Mouse (Mus musculus) liver, embryonic 12.5 days (tissue): ENCODE measurements at regions not wholly inside any gene's neighbourhood (a gene's known extent, or its start where the extent isn't known, plus 50 kb on each side); places are given as distances from the start of the nearest gene placed in this dataset.

Source experiments
- ATAC-seq: fragments of 200-750 bp; cut with Nextera tagmentation; 2 replicates; pipeline ENCODE4 v1.8.0; 2017; ENCODE audit warnings: moderate number of reproducible peaks, mild to moderate bottlenecking, moderate library complexity
- H3K27ac ChIP-seq: fragments of 300-500 bp; sonication (generic); 2 replicates; pipeline ENCODE4 v1.5.1; 2016; ENCODE audit warnings: mild to moderate bottlenecking
- H3K27me3 ChIP-seq: fragments of 300-500 bp; sonication (generic); replicated peaks from 2 replicates; pipeline ENCODE4 v1.6.1; 2016; ENCODE audit warnings: mild to moderate bottlenecking, moderate library complexity
- H3K36me3 ChIP-seq: fragments of 300-500 bp; sonication (generic); 2 replicates; pipeline ENCODE4 v1.6.1; 2016; ENCODE audit warnings: mild to moderate bottlenecking, moderate library complexity
- H3K4me1 ChIP-seq: fragments of 300-500 bp; sonication (generic); 2 replicates; pipeline ENCODE4 v1.6.1; 2016
- H3K4me2 ChIP-seq: fragments of 300-500 bp; sonication (generic); 2 replicates; pipeline ENCODE4 v1.6.1; 2016; ENCODE audit warnings: mild to moderate bottlenecking, moderate library complexity
- H3K4me3 ChIP-seq: fragments of 300-500 bp; sonication (generic); 2 replicates; pipeline ENCODE4 v1.5.1; 2016; ENCODE audit warnings: mild to moderate bottlenecking, moderate library complexity
- H3K9ac ChIP-seq: fragments of 300-500 bp; sonication (generic); 2 replicates; pipeline ENCODE4 v1.6.1; 2016; ENCODE audit warnings: mild to moderate bottlenecking, moderate library complexity
- H3K9me3 ChIP-seq: fragments of 300-500 bp; sonication (generic); replicated peaks from 2 replicates; pipeline ENCODE4 v1.6.1; 2016; ENCODE audit warnings: mild to moderate bottlenecking, moderate library complexity
- WGBS: fragments of 180-500 bp; shearing (Covaris S2); methylation state at CpG from one replicate; pipeline ENCODE4 v1.1.7; 2016; ENCODE audit not compliant: insufficient replicate concordance; 5-methylcytosine and 5-hydroxymethylcytosine counted together

DNA sequence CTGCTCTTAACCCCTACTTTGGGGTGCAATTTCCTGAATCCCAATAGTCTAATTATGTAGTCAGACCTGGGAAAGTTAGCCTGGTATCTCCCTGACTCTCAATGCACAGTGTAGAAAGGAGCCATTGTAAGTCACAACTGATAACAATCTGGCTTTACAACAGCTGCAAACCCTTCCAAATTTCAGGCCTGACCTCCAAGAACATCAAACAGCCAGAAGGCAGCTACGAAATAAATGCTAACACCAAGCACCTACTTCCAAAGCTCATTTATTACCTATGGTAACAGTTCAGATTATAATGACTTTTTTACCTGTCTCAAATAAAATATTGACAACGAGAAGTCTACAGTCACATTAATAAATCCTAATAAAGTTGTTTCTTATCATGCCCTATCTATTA, 485.8 kb upstream of the Adgrl2 start:
- no peak for ATAC-seq
- no peaks in the 10 kb centered on the region for H3K9me3 ChIP-seq
- no peaks in the 10 kb centered on the region for H3K4me1 ChIP-seq
- H3K27ac ChIP-seq, result no peak overlapping the region
- no peaks in the 10 kb centered on the region for H3K36me3 ChIP-seq
- no peak overlapping the region for H3K9ac ChIP-seq
- no peak overlapping the region for H3K4me2 ChIP-seq
- 60% methylated on average over 2 of the region's 2 CpGs for WGBS
- H3K27me3 ChIP-seq, result no peaks in the 10 kb centered on the region
- no peak overlapping the region for H3K4me3 ChIP-seq

DNA sequence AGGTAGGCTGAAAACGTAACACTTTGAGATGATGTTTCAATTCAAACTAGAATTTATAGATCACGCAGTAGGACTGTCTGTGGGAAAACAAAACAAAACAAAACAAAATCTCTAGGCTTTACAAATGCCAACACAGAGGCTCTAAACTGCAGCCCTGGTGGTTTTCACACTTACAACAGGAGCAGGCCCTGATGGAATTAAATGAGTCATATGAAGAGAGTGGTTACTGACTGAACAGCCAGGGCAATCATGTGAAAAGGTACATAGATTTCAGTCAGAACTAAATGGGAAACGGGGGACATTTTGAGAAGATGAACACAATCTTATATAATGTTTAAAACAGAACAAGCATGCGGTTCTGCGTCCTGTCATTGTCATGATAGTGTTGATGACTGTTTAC, 476.6 kb upstream of the Adgrl2 start:
- Histone ChIP-seq H3K4me3 (no peak overlapping the region), H3K4me2 (no peak overlapping the region), H3K4me1 (no peaks in the 10 kb centered on the region), H3K36me3 (no peaks in the 10 kb centered on the region), H3K27me3 (no peaks in the 10 kb centered on the region), H3K9me3 (no peaks in the 10 kb centered on the region), H3K9ac (no peak overlapping the region), H3K27ac (no peak overlapping the region)
- no peak for ATAC-seq
- WGBS, result 76% methylated on average over 5 of the region's 5 CpGs

- no peaks in the 10 kb centered on the region for H3K4me1 ChIP-seq
- no peak overlapping the region for H3K4me2 ChIP-seq
- no peak overlapping the region for H3K27ac ChIP-seq
- ATAC-seq, result no peak
- H3K9ac ChIP-seq, result no peak overlapping the region
- no peak overlapping the region for H3K4me3 ChIP-seq
- H3K27me3 ChIP-seq, result no peaks in the 10 kb centered on the region
- H3K9me3 ChIP-seq, result no peaks in the 10 kb centered on the region
- H3K36me3 ChIP-seq, result no peaks in the 10 kb centered on the region
- WGBS, result 75% methylated on average over 5 of the region's 5 CpGs
Observed at GRCm38 (mm10) chr3:149464603-149465002, 474.2 kb upstream of the Adgrl2 start.

- ATAC-seq, result no peak
- no peak overlapping the region for H3K9ac ChIP-seq
- no peaks in the 10 kb centered on the region for H3K27me3 ChIP-seq
- no peaks in the 10 kb centered on the region for H3K36me3 ChIP-seq
- no peak overlapping the region for H3K4me2 ChIP-seq
- no peaks in the 10 kb centered on the region for H3K9me3 ChIP-seq
- 52% methylated on average over 2 of the region's 2 CpGs for WGBS
- H3K27ac ChIP-seq, result no peak overlapping the region
- no peak overlapping the region for H3K4me3 ChIP-seq
- H3K4me1 ChIP-seq, result no peaks in the 10 kb centered on the region
Observed at GRCm38 (mm10) chr3:149462121-149462541, 471.8 kb upstream of the Adgrl2 start.

DNA sequence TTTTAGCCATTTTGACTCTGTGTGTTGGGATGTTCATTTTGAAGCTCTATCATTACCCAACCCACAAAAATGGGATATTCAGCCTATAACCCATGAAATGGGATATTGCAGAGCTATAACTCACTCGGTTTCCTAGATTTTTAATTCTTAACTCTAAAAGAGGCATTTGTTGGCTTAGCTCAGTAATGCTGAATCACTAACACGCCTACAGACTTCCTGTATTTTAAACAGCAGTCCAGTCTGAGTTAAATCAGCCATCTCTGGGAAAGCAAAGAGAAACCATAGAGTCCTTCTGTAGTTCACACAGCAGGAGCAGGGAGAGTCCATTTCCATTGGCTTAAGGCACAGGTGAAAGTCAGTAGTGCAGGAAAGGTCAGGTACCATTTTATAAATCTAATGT, 471.3 kb upstream of the Adgrl2 start:
- ATAC-seq, result no peak

DNA sequence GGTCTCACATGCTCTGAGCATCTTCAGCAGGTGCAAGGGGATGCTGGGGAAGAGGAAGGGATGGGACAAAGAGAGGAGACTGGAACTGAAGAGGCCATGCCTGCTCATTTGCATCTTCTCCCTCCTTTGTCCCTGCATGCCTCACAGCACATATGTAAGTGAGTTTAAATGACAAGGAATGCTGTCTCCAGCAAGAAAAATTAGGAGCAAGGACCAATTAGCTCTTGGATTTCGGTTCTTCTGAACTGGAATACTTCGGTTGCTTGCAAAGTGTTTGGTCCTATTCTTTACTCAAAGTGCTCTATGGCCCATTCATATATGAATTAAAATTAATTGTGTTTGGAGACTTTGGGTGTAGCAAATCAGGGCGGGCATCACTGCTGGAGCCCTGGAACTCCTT, 459.0 kb upstream of the Adgrl2 start:
- H3K4me3 ChIP-seq, result no peak overlapping the region
- no peaks in the 10 kb centered on the region for H3K4me1 ChIP-seq
- no peaks in the 10 kb centered on the region for H3K27me3 ChIP-seq
- H3K4me2 ChIP-seq, result no peak overlapping the region
- no peaks in the 10 kb centered on the region for H3K9me3 ChIP-seq
- ATAC-seq, result no peak
- no peaks in the 10 kb centered on the region for H3K36me3 ChIP-seq
- H3K27ac ChIP-seq, result no peak overlapping the region
- H3K9ac ChIP-seq, result no peak overlapping the region
- WGBS, result 68% methylated on average over 3 of the region's 3 CpGs

More for the DNA sequence above, 471.3 kb upstream of the Adgrl2 start:
- H3K27me3 ChIP-seq, result no peaks in the 10 kb centered on the region
- no peaks in the 10 kb centered on the region for H3K4me1 ChIP-seq
- H3K36me3 ChIP-seq, result no peaks in the 10 kb centered on the region
- no peaks in the 10 kb centered on the region for H3K9me3 ChIP-seq
- H3K9ac ChIP-seq, result no peak overlapping the region
- no peak overlapping the region for H3K4me2 ChIP-seq
- no peak overlapping the region for H3K4me3 ChIP-seq
- H3K27ac ChIP-seq, result no peak overlapping the region
- 50% methylated on average over 2 of the region's 2 CpGs for WGBS

- Histone ChIP-seq H3K9ac (no peak overlapping the region), H3K4me3 (no peak overlapping the region), H3K27ac (no peak overlapping the region), H3K27me3 (no peaks in the 10 kb centered on the region), H3K36me3 (no peaks in the 10 kb centered on the region), H3K4me2 (no peak overlapping the region), H3K9me3 (no peaks in the 10 kb centered on the region), H3K4me1 (no peaks in the 10 kb centered on the region)
- 38% methylated on average over 6 of the region's 6 CpGs for WGBS
- ATAC-seq, result 0 out of 2 replicates have a peak, but pooled peaks have one; percentile 40
Observed at GRCm38 (mm10) chr3:149445991-149446564, 455.7 kb upstream of the Adgrl2 start.

GRCm38 (mm10) chr3:149444854-149445577, 454.7 kb upstream of the Adgrl2 start:
- no peak for ATAC-seq
- 24% methylated on average over 15 of the region's 15 CpGs for WGBS
- no peak overlapping the region for H3K27ac ChIP-seq

DNA sequence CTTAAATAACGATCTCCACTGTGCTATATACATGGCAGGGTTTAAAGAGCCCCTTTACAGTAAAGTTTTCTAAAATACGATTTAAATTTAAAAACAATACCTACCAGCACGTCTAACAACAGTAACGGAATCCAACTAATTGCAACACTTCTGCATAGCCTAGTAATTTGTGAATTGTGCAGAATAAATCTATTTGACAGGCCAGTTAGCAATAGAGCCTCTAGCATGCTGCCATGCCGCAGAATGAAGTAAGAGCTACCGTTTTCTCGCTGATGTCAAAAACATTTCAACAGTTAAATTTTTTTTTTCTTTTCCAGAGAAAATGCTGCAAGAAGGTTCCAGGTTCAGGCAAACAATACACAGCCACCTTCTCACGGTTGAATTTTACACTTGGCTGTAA, 454.0 kb upstream of the Adgrl2 start:
- Histone ChIP-seq H3K4me1 (no peaks in the 10 kb centered on the region), H3K4me3 (no peak overlapping the region), H3K27ac (no peak overlapping the region), H3K9ac (no peak overlapping the region), H3K4me2 (no peak overlapping the region), H3K27me3 (no peaks in the 10 kb centered on the region), H3K36me3 (no peaks in the 10 kb centered on the region), H3K9me3 (no peaks in the 10 kb centered on the region)
- ATAC-seq, result no peak
- 69% methylated on average over 8 of the region's 8 CpGs for WGBS

More at GRCm38 (mm10) chr3:149444854-149445577, 454.7 kb upstream of the Adgrl2 start:
- H3K36me3 ChIP-seq, result no peaks in the 10 kb centered on the region
- no peaks in the 10 kb centered on the region for H3K27me3 ChIP-seq
- peak overlapping the region; percentile 23; the same call in 1 of the 2 replicates for H3K4me3 ChIP-seq
- no peaks in the 10 kb centered on the region for H3K9me3 ChIP-seq
- no peak overlapping the region for H3K9ac ChIP-seq
- no peaks in the 10 kb centered on the region for H3K4me1 ChIP-seq
- H3K4me2 ChIP-seq, result peak overlapping the region; percentile 48

GRCm38 (mm10) chr3:149441227-149441626, 450.9 kb upstream of the Adgrl2 start:
- Histone ChIP-seq H3K27ac (no peak overlapping the region), H3K9ac (no peak overlapping the region), H3K36me3 (no peaks in the 10 kb centered on the region), H3K4me2 (no peak overlapping the region), H3K4me1 (no peaks in the 10 kb centered on the region), H3K9me3 (no peaks in the 10 kb centered on the region), H3K27me3 (no peaks in the 10 kb centered on the region), H3K4me3 (no peak overlapping the region)
- ATAC-seq, result no peak

GRCm38 (mm10) chr3:149437763-149438162, 447.4 kb upstream of the Adgrl2 start:
- H3K36me3 ChIP-seq, result no peaks in the 10 kb centered on the region
- H3K4me1 ChIP-seq, result no peaks in the 10 kb centered on the region
- H3K27ac ChIP-seq, result no peak overlapping the region
- no peak overlapping the region for H3K4me2 ChIP-seq
- H3K9ac ChIP-seq, result no peak overlapping the region
- no peak overlapping the region for H3K4me3 ChIP-seq
- no peaks in the 10 kb centered on the region for H3K27me3 ChIP-seq
- 75% methylated on average over 8 of the region's 8 CpGs for WGBS
- H3K9me3 ChIP-seq, result no peaks in the 10 kb centered on the region
- no peak for ATAC-seq

DNA sequence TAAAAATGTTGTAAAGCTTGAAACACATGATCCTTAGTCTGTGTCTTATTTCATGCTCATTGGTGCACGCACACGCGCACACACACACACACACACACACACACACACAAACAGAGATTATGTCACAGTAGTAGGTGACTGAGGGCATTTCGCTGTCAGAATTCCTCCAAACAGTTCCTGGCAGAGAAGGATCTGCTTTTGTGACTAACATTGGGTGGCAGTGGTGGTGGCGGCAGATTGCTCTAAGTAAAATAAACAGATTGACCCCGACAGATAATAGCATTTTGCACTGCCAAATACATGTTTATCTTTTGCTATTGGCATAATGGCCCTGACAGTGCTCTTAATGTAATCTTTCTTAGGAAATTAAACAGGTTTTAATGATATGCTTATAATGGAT, 446.6 kb upstream of the Adgrl2 start:
- H3K9me3 ChIP-seq, result no peaks in the 10 kb centered on the region
- no peak overlapping the region for H3K9ac ChIP-seq
- H3K4me3 ChIP-seq, result no peak overlapping the region
- WGBS, result 75% methylated on average over 6 of the region's 6 CpGs
- H3K27ac ChIP-seq, result no peak overlapping the region
- H3K36me3 ChIP-seq, result no peaks in the 10 kb centered on the region
- no peaks in the 10 kb centered on the region for H3K4me1 ChIP-seq
- no peak overlapping the region for H3K4me2 ChIP-seq
- H3K27me3 ChIP-seq, result no peaks in the 10 kb centered on the region
- ATAC-seq, result no peak

- Histone ChIP-seq H3K4me2 (no peak overlapping the region), H3K27ac (no peak overlapping the region), H3K27me3 (no peaks in the 10 kb centered on the region), H3K4me3 (no peak overlapping the region), H3K4me1 (no peaks in the 10 kb centered on the region), H3K36me3 (no peaks in the 10 kb centered on the region), H3K9me3 (no peaks in the 10 kb centered on the region), H3K9ac (no peak overlapping the region)
- no peak for ATAC-seq
- 50% methylated on average over 8 of the region's 8 CpGs for WGBS
Observed at GRCm38 (mm10) chr3:149436420-149436819, 446.1 kb upstream of the Adgrl2 start.
